Mouse (Mus musculus) MEL (cell line): ENCODE results near the gene Prkar1b. TPM values are rescaled to one million over a fixed set of nuclear protein-coding genes. Genes with fewer than 3 reads are reported as not detected.

Experiments used
- DNase-seq: peaks from one replicate; pipeline ENCODE4 v3.0.0; 2011; ENCODE audit warnings: low read depth, low spot score
- H3K27ac ChIP-seq: 2 replicates; pipeline ENCODE4 v1.5.1; 2012; ENCODE audit warnings: low read depth, mild to moderate bottlenecking, control low read depth, low read length, moderate library complexity; ENCODE audit not compliant: control insufficient read depth
- H3K27me3 ChIP-seq, 2 experiments: fragments of 150-350 bp in 1 of 2; sonication (generic) in 1 of 2; 2 replicates each; pipeline ENCODE4 v1.6.1; 2012; ENCODE audit warnings: low read length in 2 of 2, mild to moderate bottlenecking in 2 of 2, improper control_type of control experiment in 1 of 2, moderate library complexity in 1 of 2; ENCODE audit not compliant: insufficient read depth in 2 of 2, control insufficient read depth in 1 of 2
- H3K36me3 ChIP-seq, 2 experiments: 2 replicates each; pipeline ENCODE4 v1.6.1; 2012 to 2014; ENCODE audit warnings: low read length in 2 of 2, improper control_type of control experiment in 1 of 2, inconsistent platforms in 1 of 2, mild to moderate bottlenecking in 1 of 2; ENCODE audit not compliant: insufficient read depth in 2 of 2, control insufficient read depth in 1 of 2
- H3K4me1 ChIP-seq, 2 experiments: fragments of 150-350 bp in 1 of 2; sonication (generic) in 1 of 2; 2 replicates each; pipeline ENCODE4 v1.6.1; 2012; ENCODE audit warnings: low read length in 2 of 2, improper control_type of control experiment in 1 of 2, mild to moderate bottlenecking in 1 of 2; ENCODE audit not compliant: insufficient read depth in 2 of 2, control insufficient read depth in 1 of 2
- H3K4me3 ChIP-seq, 2 experiments: fragments of 150-350 bp in 1 of 2; sonication (generic) in 1 of 2; 2 replicates each; pipeline ENCODE4 v1.5.1; 2012; ENCODE audit warnings: low read depth in 2 of 2, low read length in 2 of 2, mild to moderate bottlenecking in 2 of 2, moderate library complexity in 2 of 2, control low read depth in 1 of 2, improper control_type of control experiment in 1 of 2; ENCODE audit not compliant: control insufficient read depth in 1 of 2, insufficient read depth in 1 of 2
- H3K79me2 ChIP-seq: 2 replicates; pipeline ENCODE4 v1.6.1; 2012; ENCODE audit warnings: mild to moderate bottlenecking, low read length, moderate library complexity; ENCODE audit not compliant: control insufficient read depth, poor library complexity, insufficient read depth
- H3K9ac ChIP-seq: 2 replicates; pipeline ENCODE4 v1.6.1; 2012; ENCODE audit warnings: low read depth, mild to moderate bottlenecking, control low read depth, low read length, moderate library complexity; ENCODE audit not compliant: control insufficient read depth, poor library complexity, severe bottlenecking
- H3K9me3 ChIP-seq: fragments of 150-350 bp; sonication (generic); replicated peaks from 2 replicates; pipeline ENCODE4 v1.6.1; 2012; ENCODE audit warnings: mild to moderate bottlenecking, low read length, improper control_type of control experiment, moderate library complexity; ENCODE audit not compliant: insufficient read depth
- BHLHE40 ChIP-seq: IDR thresholded peaks from 2 replicates; pipeline ENCODE4 v1.6.1; 2012; ENCODE audit warnings: low read depth, mild to moderate bottlenecking, inconsistent platforms, low read length, improper control_type of control experiment, borderline replicate concordance
- CHD1 ChIP-seq: IDR thresholded peaks from 2 replicates; pipeline ENCODE4 v1.6.1; 2012; ENCODE audit warnings: low read depth, mild to moderate bottlenecking, inconsistent platforms, low read length, improper control_type of control experiment
- CHD2 ChIP-seq: IDR thresholded peaks from 2 replicates; pipeline ENCODE4 v1.6.1; 2011; ENCODE audit warnings: low read length, improper control_type of control experiment
- CTCF ChIP-seq, 3 experiments: IDR thresholded peaks in 2 of 3; conservative IDR thresholded peaks in 1 of 3; 2 replicates each; pipeline ENCODE4 v1.5.1; 2011 to 2012; ENCODE audit warnings: low read length in 3 of 3, low read depth in 2 of 3, mild to moderate bottlenecking in 2 of 3, improper control_type of control experiment in 1 of 3, inconsistent platforms in 1 of 3, mixed read lengths in 1 of 3, moderate library complexity in 1 of 3; ENCODE audit not compliant: control insufficient read depth in 1 of 3, insufficient read depth in 1 of 3, poor library complexity in 1 of 3, severe bottlenecking in 1 of 3
- E2F4 ChIP-seq: IDR thresholded peaks from 2 replicates; pipeline ENCODE4 v1.6.1; 2011; ENCODE audit warnings: low read depth, low read length, improper control_type of control experiment, borderline replicate concordance
- ELF1 ChIP-seq: IDR thresholded peaks from 2 replicates; pipeline ENCODE4 v1.6.1; 2014; ENCODE audit warnings: low read depth, mild to moderate bottlenecking, inconsistent platforms, low read length, improper control_type of control experiment, moderate library complexity
- EP300 ChIP-seq, 2 experiments: IDR thresholded peaks; 2 replicates each; pipeline ENCODE4 v1.6.1; 2011; ENCODE audit warnings: improper control_type of control experiment in 2 of 2, low read length in 2 of 2, low read depth in 1 of 2, mild to moderate bottlenecking in 1 of 2
- ETS1 ChIP-seq: IDR thresholded peaks from 2 replicates; pipeline ENCODE4 v1.6.1; 2012; ENCODE audit warnings: low read depth, mild to moderate bottlenecking, inconsistent platforms, low read length, improper control_type of control experiment, moderate library complexity
- GABPA ChIP-seq: IDR thresholded peaks from 2 replicates; pipeline ENCODE4 v1.6.1; 2012; ENCODE audit warnings: low read depth, mild to moderate bottlenecking, inconsistent platforms, low read length, improper control_type of control experiment, moderate library complexity
- GATA1 ChIP-seq: IDR thresholded peaks from 2 replicates; pipeline ENCODE4 v1.6.1; 2011; ENCODE audit warnings: low read depth, low read length, improper control_type of control experiment
- HCFC1 ChIP-seq: IDR thresholded peaks from 2 replicates; pipeline ENCODE4 v1.6.1; 2012; ENCODE audit warnings: low read depth, mild to moderate bottlenecking, inconsistent platforms, low read length, improper control_type of control experiment, moderate library complexity
- JUND ChIP-seq: IDR thresholded peaks from 2 replicates; pipeline ENCODE4 v1.6.1; 2011; ENCODE audit warnings: low read depth, mild to moderate bottlenecking, improper control_type of control experiment, low read length
- KAT2A ChIP-seq: conservative IDR thresholded peaks from 2 replicates; pipeline ENCODE4 v1.6.1; 2012; ENCODE audit warnings: low read depth, low read length, improper control_type of control experiment, inconsistent platforms
- MAFK ChIP-seq: IDR thresholded peaks from 2 replicates; pipeline ENCODE4 v1.6.1; 2011; ENCODE audit warnings: low read depth, mild to moderate bottlenecking, low read length, improper control_type of control experiment, borderline replicate concordance
- MAX ChIP-seq: IDR thresholded peaks from 2 replicates; pipeline ENCODE4 v1.6.1; 2011; ENCODE audit warnings: low read length, improper control_type of control experiment
- MAZ ChIP-seq: IDR thresholded peaks from 2 replicates; pipeline ENCODE4 v1.6.1; 2012; ENCODE audit warnings: low read depth, mild to moderate bottlenecking, inconsistent platforms, low read length, improper control_type of control experiment
- MEF2A ChIP-seq: IDR thresholded peaks from 2 replicates; pipeline ENCODE4 v1.6.1; 2014; ENCODE audit warnings: low read depth, mild to moderate bottlenecking, inconsistent platforms, low read length, improper control_type of control experiment; ENCODE audit not compliant: poor library complexity, insufficient replicate concordance, severe bottlenecking; ENCODE audit errors: extremely low read depth
- MXI1 ChIP-seq: IDR thresholded peaks from 2 replicates; pipeline ENCODE4 v1.6.1; 2011; ENCODE audit warnings: mild to moderate bottlenecking, low read depth, low read length, improper control_type of control experiment
- MYC ChIP-seq: IDR thresholded peaks from 2 replicates; pipeline ENCODE4 v1.6.1; 2011; ENCODE audit warnings: low read depth, mild to moderate bottlenecking, low read length, improper control_type of control experiment, moderate library complexity
- NELFE ChIP-seq: IDR thresholded peaks from 2 replicates; pipeline ENCODE4 v1.6.1; 2011; ENCODE audit warnings: low read depth, low read length, improper control_type of control experiment
- NRF1 ChIP-seq: IDR thresholded peaks from 2 replicates; pipeline ENCODE4 v1.6.1; 2014; ENCODE audit warnings: low read depth, mild to moderate bottlenecking, inconsistent platforms, low read length, improper control_type of control experiment, moderate library complexity; ENCODE audit not compliant: poor library complexity, insufficient read depth, severe bottlenecking
- POLR2A ChIP-seq, 2 experiments: IDR thresholded peaks; 2 replicates each; pipeline ENCODE4 v1.6.1; 2011 to 2012; ENCODE audit warnings: low read length in 2 of 2, mild to moderate bottlenecking in 2 of 2, control low read depth in 1 of 2, improper control_type of control experiment in 1 of 2, low read depth in 1 of 2, moderate library complexity in 1 of 2; ENCODE audit not compliant: control insufficient read depth in 1 of 2, insufficient read depth in 1 of 2, poor library complexity in 1 of 2
- POLR2AphosphoS2 ChIP-seq: IDR thresholded peaks from 2 replicates; pipeline ENCODE4 v1.6.1; 2011; ENCODE audit warnings: low read length, improper control_type of control experiment
- RCOR1 ChIP-seq: IDR thresholded peaks from 2 replicates; pipeline ENCODE4 v1.6.1; 2012; ENCODE audit warnings: low read depth, mild to moderate bottlenecking, inconsistent platforms, low read length, improper control_type of control experiment
- SIN3A ChIP-seq: IDR thresholded peaks from 2 replicates; pipeline ENCODE4 v1.6.1; 2012; ENCODE audit warnings: low read length, improper control_type of control experiment, inconsistent platforms
- SMC3 ChIP-seq: IDR thresholded peaks from 2 replicates; pipeline ENCODE4 v1.6.1; 2011; ENCODE audit warnings: low read depth, low read length, improper control_type of control experiment
- TBP ChIP-seq: IDR thresholded peaks from 2 replicates; pipeline ENCODE4 v1.8.0; 2011; ENCODE audit warnings: low read depth, low read length, improper control_type of control experiment
- TCF12 ChIP-seq: IDR thresholded peaks from 2 replicates; pipeline ENCODE4 v1.6.1; 2014; ENCODE audit warnings: low read depth, mild to moderate bottlenecking, inconsistent platforms, low read length, improper control_type of control experiment, moderate library complexity
- UBTF ChIP-seq: IDR thresholded peaks from 2 replicates; pipeline ENCODE4 v1.6.1; 2012; ENCODE audit warnings: low read depth, mild to moderate bottlenecking, inconsistent platforms, low read length, improper control_type of control experiment, moderate library complexity, borderline replicate concordance; ENCODE audit not compliant: insufficient read depth
- USF1 ChIP-seq: IDR thresholded peaks from 2 replicates; pipeline ENCODE4 v1.6.1; 2014; ENCODE audit warnings: low read depth, mild to moderate bottlenecking, inconsistent platforms, low read length, improper control_type of control experiment, moderate library complexity
- USF2 ChIP-seq, 2 experiments: IDR thresholded peaks; 2 replicates each; pipeline ENCODE4 v1.6.1; 2011 to 2012; ENCODE audit warnings: improper control_type of control experiment in 2 of 2, low read length in 2 of 2, borderline replicate concordance in 1 of 2, inconsistent platforms in 1 of 2, low read depth in 1 of 2, mild to moderate bottlenecking in 1 of 2; ENCODE audit not compliant: insufficient read depth in 1 of 2
- ZC3H11A ChIP-seq: IDR thresholded peaks from 2 replicates; pipeline ENCODE4 v1.6.1; 2012; ENCODE audit warnings: low read depth, mild to moderate bottlenecking, inconsistent platforms, low read length, improper control_type of control experiment
- ZKSCAN1 ChIP-seq: IDR thresholded peaks from 2 replicates; pipeline ENCODE4 v1.6.1; 2012; ENCODE audit warnings: low read depth, mild to moderate bottlenecking, inconsistent platforms, low read length, improper control_type of control experiment, moderate library complexity
- ZNF384 ChIP-seq: IDR thresholded peaks from 2 replicates; pipeline ENCODE4 v1.6.1; 2012; ENCODE audit warnings: low read depth, mild to moderate bottlenecking, inconsistent platforms, low read length, improper control_type of control experiment
- polyA plus RNA-seq, 2 experiments: library from polyadenylated mRNA; stranded (reverse) in 1 of 2; unstranded in 1 of 2; fragments of >175 nt in 1 of 2; fragments of >200 nt in 1 of 2; gene quantifications; 2 replicates each; pipeline versions ENCODE4 v1.2.1 to v1.2.4; 2012; ENCODE audit warnings: low replicate concordance in 2 of 2, low read depth in 1 of 2; ENCODE audit not compliant: insufficient read length in 2 of 2, insufficient read depth in 1 of 2, missing spikeins in 1 of 2
- total RNA-seq: library from RNA; depleted of rRNA; stranded (reverse); fragments of 300-350 nt; gene quantifications from 2 replicates; pipeline ENCODE4 v1.2.3, GENCODE M21; 2012; rRNA removed

The Prkar1b gene
- total RNA-seq (not detected in 2 replicates), polyA plus RNA-seq (not detected)

DNA sequence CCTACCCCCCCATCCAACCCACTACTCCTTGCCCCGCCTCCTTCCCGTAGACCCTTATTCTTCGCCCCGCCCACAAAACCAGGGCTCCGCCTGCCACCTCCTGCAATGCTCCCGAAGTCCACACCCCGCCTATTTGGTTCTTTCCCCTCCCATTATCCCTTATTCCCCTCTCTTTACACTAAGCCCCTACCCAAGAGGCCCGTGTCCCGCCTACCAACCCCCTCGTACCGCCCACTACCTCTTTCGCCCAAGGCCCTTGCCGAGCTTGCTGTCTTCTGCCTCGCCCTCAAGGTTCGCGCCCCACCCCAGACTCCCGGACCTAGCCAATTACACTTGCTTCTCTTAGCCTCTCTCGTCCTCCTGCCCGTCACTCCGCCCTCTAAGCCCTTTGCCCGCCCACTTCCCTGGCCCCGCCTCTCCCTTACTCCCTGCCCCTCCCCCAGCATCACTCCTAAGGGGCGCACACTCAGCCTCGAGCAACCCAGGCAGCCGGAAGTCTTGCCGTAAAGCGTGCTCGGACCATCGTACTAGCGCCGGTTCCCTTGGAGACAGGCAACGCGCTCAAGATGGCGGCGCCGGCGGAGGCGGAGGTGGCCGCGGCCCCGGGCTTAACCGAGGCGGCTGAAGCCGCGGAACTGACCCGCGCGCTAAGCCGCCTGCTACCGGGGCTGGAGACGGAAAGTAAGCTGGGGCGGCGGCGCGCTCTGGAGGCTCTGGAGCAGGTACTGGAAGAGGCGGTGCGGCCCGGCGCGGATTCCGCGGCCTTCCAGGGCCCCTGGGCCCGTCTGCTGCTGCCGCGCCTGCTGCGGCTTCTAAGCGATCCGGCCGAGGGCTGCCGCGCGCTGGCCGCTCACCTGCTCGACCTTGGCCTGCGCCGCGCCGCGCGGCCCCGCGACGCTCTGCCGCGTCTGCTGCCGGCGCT is at the start of gene Prkar1b, which contains the start of gene Dnaaf5:
Gene Prkar1b, minus strand, starts transcription at position 321 of the 922 bp plus-strand sequence.
Gene Dnaaf5, plus strand, starts transcription at position 543 of the 922 bp plus-strand sequence.
- Histone ChIP-seq H3K9me3 (no peaks in the 10 kb centered on the region), H3K27me3 (no peaks in the 10 kb centered on the region), H3K9ac (peak within 1 kb of the TSS; percentile 94), H3K36me3 (peaks cover 1 to 3% of the 10 kb centered on the region in 2 experiments; a peak in 1 of 4 replicates), H3K4me3 (peak within 1 kb of the TSS; percentile 67 to 96), H3K79me2 (peaks cover 10% of the 10 kb centered on the region; the same call in 1 of the 2 replicates), H3K4me1 (peaks cover 0 to 7% of the 10 kb centered on the region in 2 experiments; a peak in 2 of 4 replicates), H3K27ac (peak within 1 kb of the TSS; percentile 21; the same call in 1 of the 2 replicates)
- DNase-seq = peak; percentile 100
- TF ChIP-seq MYC = no peak
- no peak for TF ChIP-seq POLR2AphosphoS2
- TF ChIP-seq MAFK = no peak
- peak; percentile 93 for TF ChIP-seq MXI1
- peak; percentile 69 for TF ChIP-seq NRF1
- TF ChIP-seq KAT2A = peak; percentile 84
- no peak for TF ChIP-seq ZC3H11A
- peak; percentile 88 for TF ChIP-seq ELF1
- TF ChIP-seq MEF2A = 0 out of 2 replicates have a peak, but pooled peaks have one; percentile 36
- TF ChIP-seq TBP = peak; percentile 61; the same call in 1 of the 2 replicates
- TF ChIP-seq HCFC1 = peak; percentile 95
- TF ChIP-seq RCOR1 = 0 out of 2 replicates have a peak, but pooled peaks have one; percentile 30
- TF ChIP-seq ETS1 = peak; percentile 40; the same call in 1 of the 2 replicates
- no peak for TF ChIP-seq ZNF384
- TF ChIP-seq E2F4 = no peak
- peak; percentile 70 for TF ChIP-seq TCF12
- TF ChIP-seq SIN3A = peak; percentile 100
- peak; percentile 72 for TF ChIP-seq CHD2
- peak; percentile 48 for TF ChIP-seq NELFE
- peak; percentile 96 for TF ChIP-seq MAZ
- peak in 1 of 2 experiments; percentile 35; a peak in 2 of 4 replicates for TF ChIP-seq EP300 (IDR thresholded peaks at IDR 0.05; ENCODE audit: low read depth in 1 of 2, low read length in 2 of 2)
- TF ChIP-seq USF2 (IDR thresholded peaks at IDR 0.05; ENCODE audit: borderline replicate concordance in 1 of 2, insufficient read depth in 1 of 2, low read depth in 1 of 2, low read length in 2 of 2) = no peak
- peak; percentile 30; the same call in 1 of the 2 replicates for TF ChIP-seq MAX
- TF ChIP-seq BHLHE40 = peak; percentile 57
- TF ChIP-seq CHD1 = no peak
- TF ChIP-seq GATA1 = no peak
- TF ChIP-seq USF1 = peak; percentile 8; the same call in 1 of the 2 replicates
- no peak for TF ChIP-seq UBTF
- TF ChIP-seq CTCF (IDR thresholded peaks at IDR 0.05 in 2 of 3, conservative IDR thresholded peaks at IDR 0.05 in 1 of 3; ENCODE audit: control insufficient read depth in 1 of 3, insufficient read depth in 1 of 3, low read depth in 2 of 3, low read length in 3 of 3, poor library complexity in 1 of 3, severe bottlenecking in 1 of 3) = no peak
- no peak for TF ChIP-seq SMC3
- no peak for TF ChIP-seq JUND
- no peak for TF ChIP-seq ZKSCAN1
- no peak for TF ChIP-seq GABPA
- peak in 1 of 2 experiments; percentile 59; a peak in 1 of 4 replicates for TF ChIP-seq POLR2A (IDR thresholded peaks at IDR 0.05; ENCODE audit: control insufficient read depth in 1 of 2, insufficient read depth in 1 of 2, low read depth in 1 of 2, low read length in 2 of 2, poor library complexity in 1 of 2)
